Mouse (Mus musculus) adrenal gland, adult 10 weeks (tissue): ENCODE data around the gene Zswim1. TPM values are rescaled to one million over a fixed set of nuclear protein-coding genes. Genes with fewer than 3 reads are reported as not detected.

ENCODE experiments used
- polyA plus RNA-seq: library from polyadenylated mRNA; stranded (reverse); fragments of 350-450 nt; fragmentation: Illumina TruSeq; extraction: RNeasy Lipid Tissue Mini Kit (QIAGEN cat#74804); gene quantifications from one replicate; pipeline ENCODE4 v1.2.3, GENCODE M21; 2014; ENCODE audit warnings: low read depth, low replicate concordance

The Zswim1 gene
- 4.4 TPM for polyA plus RNA-seq

DNA sequence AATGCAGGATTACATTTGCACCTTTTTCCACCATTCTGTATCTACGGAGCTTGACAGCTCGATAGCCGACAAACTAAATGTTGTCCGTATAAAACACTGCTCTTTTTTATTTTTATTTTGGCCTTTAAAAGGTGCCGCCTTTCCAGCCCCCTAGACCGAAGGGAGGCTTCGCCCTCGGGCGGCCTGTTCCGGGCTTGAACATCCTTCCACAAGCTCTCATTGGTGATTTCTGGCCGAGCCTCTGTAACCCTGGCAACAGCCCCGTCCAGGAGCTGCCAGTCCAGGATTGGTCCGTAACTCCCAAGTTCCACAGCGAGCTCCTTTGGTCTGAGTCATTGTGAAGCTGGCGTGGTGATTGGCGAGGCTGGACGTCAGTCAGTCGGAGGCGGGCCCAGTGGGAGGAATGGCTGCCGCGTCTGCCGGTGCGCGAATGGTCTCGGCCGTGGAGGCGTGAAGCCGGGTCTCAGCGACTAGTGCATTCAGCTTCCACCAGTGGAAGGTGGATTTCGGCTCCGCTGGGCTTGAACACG lies at the start of gene Zswim1:
Gene Zswim1, plus strand, starts transcription at position 51 of the 530 bp plus-strand sequence.

DNA sequence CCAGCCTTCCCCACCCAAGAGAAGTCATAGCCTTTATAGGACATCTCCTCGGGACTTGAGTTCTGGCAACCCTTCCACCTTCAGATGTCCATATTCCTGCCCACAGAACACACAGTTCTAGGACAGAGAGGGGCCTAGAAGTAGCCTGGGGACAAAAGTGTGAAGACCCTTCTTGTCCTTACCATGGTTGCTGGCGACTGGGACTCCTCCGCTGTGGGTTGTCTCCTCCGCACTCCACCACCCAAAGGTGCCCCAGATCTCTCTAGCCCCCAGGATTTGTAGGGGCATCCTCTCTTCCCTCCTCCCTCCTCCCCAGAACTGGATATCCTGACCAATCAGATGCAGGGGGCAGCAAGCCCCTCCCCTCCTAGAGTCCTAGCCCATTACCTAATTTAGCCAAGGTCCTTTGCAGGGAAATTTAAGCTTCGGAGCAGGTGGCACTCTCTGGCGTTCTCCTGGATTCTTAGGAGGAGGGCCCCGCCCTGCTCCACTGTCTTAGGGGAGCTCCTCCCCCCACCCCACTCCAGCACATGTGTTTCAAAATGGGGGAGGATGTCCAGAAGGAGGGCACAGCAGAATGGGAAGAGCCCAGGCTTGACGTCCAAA lies 42.9 kb upstream of the Zswim1 start, which contains the start of gene Tnnc2:
Gene Tnnc2, minus strand, starts transcription at position 487 of the 606 bp plus-strand sequence.

DNA sequence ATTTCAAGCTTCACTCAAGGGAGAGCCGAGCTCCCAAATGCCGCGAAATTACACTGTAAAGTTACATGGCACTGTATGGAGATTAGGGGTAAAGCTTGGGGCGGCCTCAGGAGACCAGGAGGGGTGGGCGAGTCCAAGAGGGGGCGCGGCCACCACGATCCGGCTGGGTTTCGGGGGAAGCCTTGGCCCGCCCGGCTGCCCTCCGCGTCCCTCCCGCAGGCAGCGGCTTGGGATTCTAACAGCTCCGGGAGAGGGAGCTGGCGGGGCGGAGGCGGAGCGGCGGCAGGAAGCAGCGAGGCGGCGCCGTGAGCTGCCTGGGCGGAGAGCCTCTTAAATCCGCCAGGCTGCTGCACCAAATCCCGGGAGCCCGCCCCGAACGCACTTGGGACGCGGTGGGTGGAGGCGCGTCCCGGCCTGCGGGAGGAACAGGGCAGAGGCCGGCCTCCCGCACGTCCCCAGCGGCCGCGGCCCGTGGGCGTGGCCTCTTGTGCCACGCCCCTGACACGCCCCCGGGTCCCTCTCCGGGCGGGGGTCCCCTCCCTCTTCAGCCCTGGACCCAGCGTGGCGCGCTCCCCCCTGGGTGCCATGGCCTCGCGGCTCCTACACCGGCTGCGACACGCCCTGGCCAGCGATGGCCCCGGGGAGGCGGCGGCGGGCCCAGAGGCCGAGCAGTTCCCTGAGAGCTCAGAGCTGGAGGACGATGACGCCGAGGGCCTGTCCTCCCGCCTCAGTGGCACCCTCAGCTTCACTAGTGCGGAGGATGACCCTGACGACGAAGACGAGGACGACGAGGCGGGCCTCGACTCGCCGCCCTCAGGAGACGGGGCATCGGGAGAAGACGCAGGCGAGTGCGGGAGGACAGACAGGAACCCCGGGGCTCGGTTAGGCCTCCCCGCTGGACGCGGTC lies 36.8 kb upstream of the Zswim1 start, which contains the start of gene Snx21:
Gene Snx21, plus strand, starts transcription at position 343 of the 907 bp plus-strand sequence.

GRCm38 (mm10) chr2:164804533-164805331 lies 17.8 kb upstream of the Zswim1 start, which contains the start of the genes Acot8 and Zswim3:
Gene Acot8 (minus strand): TSS chr2:164804882.
Gene Zswim3 (plus strand): TSS chr2:164805098.

GRCm38 (mm10) chr2:164828437-164828836 lies 6.0 kb downstream of the Zswim1 start, which contains the start of gene Spata25:
Gene Spata25 (minus strand): TSS chr2:164828537.

DNA sequence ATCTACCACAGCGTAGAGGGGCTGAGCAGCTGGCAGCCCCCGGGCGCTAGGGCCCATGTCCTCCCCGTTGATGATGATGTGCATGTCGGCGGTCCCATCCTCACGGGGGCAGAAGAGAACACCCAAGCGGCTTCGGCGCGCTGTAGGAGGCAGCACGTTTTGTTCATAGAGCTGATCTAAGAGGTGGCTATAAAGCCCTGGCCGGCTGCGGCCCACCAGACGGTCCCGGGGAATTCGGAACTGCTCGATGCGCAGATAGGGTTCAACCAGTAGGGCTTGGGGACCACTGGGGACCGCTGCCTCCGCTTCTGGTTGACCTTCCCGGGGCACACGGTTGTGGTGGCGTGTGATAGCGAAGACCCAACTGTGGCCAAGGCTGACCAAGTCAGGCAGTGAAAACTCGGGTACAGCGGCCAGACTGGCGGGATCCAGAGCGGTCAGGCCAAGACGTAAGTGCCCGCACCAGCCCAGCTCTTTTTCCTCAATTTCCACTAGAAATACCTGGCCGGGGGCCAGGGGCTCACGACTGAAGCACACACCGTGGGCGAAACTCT lies 10.3 kb downstream of the Zswim1 start, which contains the start of gene Ctsa:
Gene Ctsa, plus strand, starts transcription at position 126 of the 554 bp plus-strand sequence.

GRCm38 (mm10) chr2:164833314-164833959 lies 11.0 kb downstream of the Zswim1 start, which contains the start of gene Neurl2:
Gene Neurl2 (minus strand): TSS chr2:164833456.

DNA sequence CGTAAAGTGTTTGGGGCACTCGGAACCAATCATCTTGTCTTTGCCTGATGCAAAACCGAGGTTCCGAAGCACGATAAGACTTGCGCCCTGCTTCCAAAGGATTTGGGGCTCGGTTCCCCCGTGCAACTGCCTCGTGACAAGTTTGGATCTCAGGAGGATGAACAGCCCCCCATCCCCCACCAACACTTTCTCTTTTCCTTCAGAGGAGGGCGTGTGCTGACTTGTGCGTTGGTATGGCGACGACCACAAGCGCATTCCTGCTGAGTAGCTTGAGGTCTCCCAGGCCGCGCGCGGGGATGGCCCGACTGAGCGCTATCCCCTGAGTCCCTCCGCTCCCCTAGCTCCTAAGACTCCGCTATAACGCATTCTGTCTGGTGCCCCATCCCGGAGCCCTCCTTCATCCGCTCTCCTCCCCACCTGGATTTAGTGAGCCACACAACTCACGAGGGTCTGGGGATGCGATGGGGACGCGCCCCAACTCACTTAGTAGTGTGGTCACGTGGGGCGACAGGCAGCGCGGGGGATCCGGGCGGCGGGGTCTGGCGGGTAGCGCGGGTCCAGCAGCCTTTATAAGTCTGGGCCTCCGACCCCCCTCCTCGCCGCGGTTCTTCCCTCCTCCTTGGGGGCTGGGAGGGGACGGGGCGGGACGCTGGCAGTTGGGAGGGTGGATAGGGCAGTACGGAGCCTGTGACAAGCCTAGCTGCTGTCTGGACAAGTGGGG lies 34.8 kb downstream of the Zswim1 start, which contains the start of gene Pltp:
Gene Pltp, minus strand, starts transcription at position 611 of the 721 bp plus-strand sequence.

Other genes with a start within 250 kb of the Zswim1 start
- gene Spint3, start 249.2 kb upstream of the Zswim1 start, polyA plus RNA-seq, result not detected
- gene Wfdc6a, start 237.2 kb upstream of the Zswim1 start, polyA plus RNA-seq, result not detected
- gene Eppin, start 229.1 kb upstream of the Zswim1 start, polyA plus RNA-seq, result not detected
- gene Wfdc6b, start 209.2 kb upstream of the Zswim1 start, polyA plus RNA-seq, result not detected
- gene Wfdc8, start 209.1 kb upstream of the Zswim1 start, polyA plus RNA-seq, result not detected
- not detected for gene Wfdc16, start 183.9 kb upstream of the Zswim1 start, polyA plus RNA-seq
- gene Wfdc10, start 166.6 kb upstream of the Zswim1 start, polyA plus RNA-seq, result not detected
- gene Wfdc9, start 166.1 kb upstream of the Zswim1 start, polyA plus RNA-seq, result not detected
- gene Wfdc11, start 148.6 kb upstream of the Zswim1 start, polyA plus RNA-seq, result not detected
- not detected for gene Wfdc13, start 137.6 kb upstream of the Zswim1 start, polyA plus RNA-seq
- gene Spint4, start 124.2 kb upstream of the Zswim1 start, polyA plus RNA-seq, result not detected
- not detected for gene Spint5, start 107.4 kb upstream of the Zswim1 start, polyA plus RNA-seq
- 0.35 TPM for gene Wfdc3, start 76.8 kb upstream of the Zswim1 start, polyA plus RNA-seq
- 4.6 TPM for gene Dnttip1, start 76.7 kb upstream of the Zswim1 start, polyA plus RNA-seq
- gene Ube2c, start 52.8 kb upstream of the Zswim1 start, polyA plus RNA-seq, result 2.9 TPM
- gene Tnnc2, start 42.7 kb upstream of the Zswim1 start, polyA plus RNA-seq, result 8.5 TPM
- gene Snx21, start 36.9 kb upstream of the Zswim1 start, polyA plus RNA-seq, result 3.9 TPM
- gene Acot8, start 17.8 kb upstream of the Zswim1 start, polyA plus RNA-seq, result not detected
- 1.8 TPM for gene Zswim3, start 17.6 kb upstream of the Zswim1 start, polyA plus RNA-seq
- gene Spata25, start 5.9 kb downstream of the Zswim1 start, polyA plus RNA-seq, result not detected
- 30.7 TPM for gene Ctsa, start 10.2 kb downstream of the Zswim1 start, polyA plus RNA-seq
- gene Neurl2, start 10.8 kb downstream of the Zswim1 start, polyA plus RNA-seq, result not detected
- gene Pltp, start 35.0 kb downstream of the Zswim1 start, polyA plus RNA-seq, result 0.87 TPM
- 4.0 TPM for gene Pcif1, start 56.6 kb downstream of the Zswim1 start, polyA plus RNA-seq
- gene Zfp335, start 89.1 kb downstream of the Zswim1 start, polyA plus RNA-seq, result 0.17 TPM
- gene Mmp9, start 118.1 kb downstream of the Zswim1 start, polyA plus RNA-seq, result not detected
- gene Slc12a5, start 138.1 kb downstream of the Zswim1 start, polyA plus RNA-seq, result 4.1 TPM
- 11.4 TPM for gene Ncoa5, start 212.2 kb downstream of the Zswim1 start, polyA plus RNA-seq
- 0.17 TPM for gene Cd40, start 232.9 kb downstream of the Zswim1 start, polyA plus RNA-seq